Mouse (Mus musculus): ENCODE measurements around the gene Cyp2a4. TPM values are rescaled to one million over a fixed set of nuclear protein-coding genes. Genes with fewer than 3 reads are reported as not detected.
"Not testable (repeated sequence)": the region's sequence is repeated elsewhere in the genome, so short reads cannot be mapped to it uniquely, and the experiment has no call there.

The Cyp2a4 gene
- polyA plus RNA-seq (2016; fragmentation: Nextera tagmentation; extraction: Ambion mirVana): not detected in 2 replicates

GRCm38 (mm10) chr7:26306926-26307325, at the start of gene Cyp2a4:
Gene Cyp2a4, plus strand, starts transcription at chr7:26307169.
- H3K36me3 ChIP-seq; H3K4me3 ChIP-seq; H3K4me2 ChIP-seq; H3K27ac ChIP-seq (ENCODE audit: poor library complexity, severe bottlenecking); ATAC-seq (ENCODE audit: insufficient number of reproducible peaks, low FRiP score); H3K4me1 ChIP-seq (replicated peaks); H3K27me3 ChIP-seq (replicated peaks); H3K9ac ChIP-seq: not testable (repeated sequence)
- peaks cover 21% of the 10 kb centered on the region for H3K9me3 ChIP-seq (replicated peaks)
- WGBS: 48% methylated on average over 2 of the region's 2 CpGs

GRCm38 (mm10) chr7:26260034-26260433, 46.9 kb upstream of the Cyp2a4 start, which contains the start of gene Vmn1r184:
Gene Vmn1r184, plus strand, starts transcription at chr7:26260334.
- not testable (repeated sequence) for H3K9ac ChIP-seq; H3K9me3 ChIP-seq (replicated peaks); H3K4me2 ChIP-seq; H3K27me3 ChIP-seq (replicated peaks); H3K4me3 ChIP-seq; H3K27ac ChIP-seq (ENCODE audit: poor library complexity, severe bottlenecking); H3K36me3 ChIP-seq; H3K4me1 ChIP-seq (replicated peaks); ATAC-seq (ENCODE audit: insufficient number of reproducible peaks, low FRiP score)
- 67% methylated on average over 1 of the region's 1 CpGs for WGBS

- not testable (repeated sequence) for H3K27ac ChIP-seq (ENCODE audit: poor library complexity, severe bottlenecking)
These were observed 3.4 kb upstream of the Cyp2a4 start for GRCm38 (mm10) chr7:26303429-26304166.

DNA sequence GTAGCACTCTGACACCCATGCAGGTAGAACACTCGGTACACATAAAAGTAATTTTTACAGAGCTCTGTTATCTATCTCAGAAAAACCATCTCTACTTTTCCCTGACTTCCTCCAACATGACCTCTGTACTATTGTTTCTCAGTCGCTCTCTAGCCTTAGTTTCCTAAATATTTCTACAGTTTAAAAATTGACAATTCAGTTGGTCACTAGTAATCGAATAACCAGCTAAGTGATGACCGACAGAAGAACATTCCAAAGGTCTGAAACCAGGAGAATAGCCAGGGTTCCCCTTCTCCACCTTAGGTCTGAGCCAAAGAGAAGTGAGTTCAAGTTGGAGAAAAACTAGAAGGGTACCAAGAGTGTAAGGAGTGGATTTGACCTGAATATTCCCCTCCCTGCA, 4.8 kb downstream of the Cyp2a4 start:
- H3K4me3 ChIP-seq; H3K9ac ChIP-seq; H3K27ac ChIP-seq (ENCODE audit: poor library complexity, severe bottlenecking); H3K27me3 ChIP-seq (replicated peaks); H3K36me3 ChIP-seq; H3K4me1 ChIP-seq (replicated peaks); H3K4me2 ChIP-seq; ATAC-seq (ENCODE audit: insufficient number of reproducible peaks, low FRiP score): not testable (repeated sequence)
- WGBS: 76% methylated on average over 4 of the region's 4 CpGs
- H3K9me3 ChIP-seq (replicated peaks): peaks cover 24% of the 10 kb centered on the region

More at GRCm38 (mm10) chr7:26303429-26304166, 3.4 kb upstream of the Cyp2a4 start:
- not testable (repeated sequence) for H3K4me3 ChIP-seq; ATAC-seq (ENCODE audit: insufficient number of reproducible peaks, low FRiP score); H3K36me3 ChIP-seq; H3K4me1 ChIP-seq (replicated peaks); H3K4me2 ChIP-seq; H3K27me3 ChIP-seq (replicated peaks); H3K9ac ChIP-seq
- 79% methylated on average over 8 of the region's 8 CpGs for WGBS
- H3K9me3 ChIP-seq (replicated peaks): peaks cover 12% of the 10 kb centered on the region

DNA sequence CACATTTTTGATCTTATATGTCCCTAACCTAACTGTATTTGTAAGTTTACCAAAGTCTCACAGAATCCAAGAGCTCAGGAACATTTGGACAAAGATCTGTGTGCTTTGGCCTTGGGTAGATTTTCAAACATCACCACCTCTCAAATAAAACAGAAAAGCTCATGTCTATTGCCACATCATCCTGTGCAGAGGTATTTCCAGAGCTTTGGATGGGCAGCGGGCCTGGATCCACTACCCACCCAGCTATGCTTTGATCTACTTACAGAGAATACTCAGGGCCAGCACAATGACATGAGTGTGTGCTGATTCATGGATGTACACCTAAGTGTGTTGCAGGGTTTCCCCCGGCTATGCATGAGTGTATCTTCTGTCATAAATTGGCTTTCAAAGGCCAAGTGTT, 8.2 kb downstream of the Cyp2a4 start:
- not testable (repeated sequence) for H3K9ac ChIP-seq; H3K4me1 ChIP-seq (replicated peaks); ATAC-seq (ENCODE audit: insufficient number of reproducible peaks, low FRiP score); H3K36me3 ChIP-seq; H3K27me3 ChIP-seq (replicated peaks); H3K4me3 ChIP-seq; H3K4me2 ChIP-seq; H3K27ac ChIP-seq (ENCODE audit: poor library complexity, severe bottlenecking)
- WGBS: 67% methylated on average over 2 of the region's 2 CpGs
- peaks cover 20% of the 10 kb centered on the region for H3K9me3 ChIP-seq (replicated peaks)

DNA sequence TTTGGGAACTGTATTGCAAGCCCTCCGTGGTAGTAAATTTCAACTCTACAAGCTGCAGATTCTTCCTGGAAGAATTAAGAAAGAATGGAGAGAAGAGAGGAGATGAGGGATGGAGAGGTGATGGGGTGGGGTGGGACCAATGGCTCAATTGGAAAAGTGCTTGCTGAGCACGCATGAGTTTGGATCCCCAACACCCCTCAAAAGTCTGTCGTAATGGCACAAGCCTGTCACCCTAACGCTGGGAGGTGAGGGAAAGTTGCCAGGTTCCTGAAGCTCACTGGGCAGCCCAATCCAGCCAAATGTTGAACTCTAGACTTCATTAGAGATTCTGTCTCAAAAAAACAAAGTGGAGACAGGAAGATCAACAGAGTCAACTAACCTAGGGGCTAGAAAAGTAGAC, 8.8 kb downstream of the Cyp2a4 start:
- H3K4me3 ChIP-seq; H3K9ac ChIP-seq; H3K36me3 ChIP-seq; H3K27me3 ChIP-seq (replicated peaks); ATAC-seq (ENCODE audit: insufficient number of reproducible peaks, low FRiP score); H3K4me1 ChIP-seq (replicated peaks); H3K4me2 ChIP-seq; H3K27ac ChIP-seq (ENCODE audit: poor library complexity, severe bottlenecking): not testable (repeated sequence)
- H3K9me3 ChIP-seq (replicated peaks): peaks cover 19% of the 10 kb centered on the region
- WGBS: 75% methylated on average over 4 of the region's 4 CpGs

GRCm38 (mm10) chr7:26320361-26320760, 13.4 kb downstream of the Cyp2a4 start:
- H3K9ac ChIP-seq; H3K4me3 ChIP-seq; H3K27ac ChIP-seq (ENCODE audit: poor library complexity, severe bottlenecking); H3K27me3 ChIP-seq (replicated peaks); H3K4me2 ChIP-seq; H3K36me3 ChIP-seq; ATAC-seq (ENCODE audit: insufficient number of reproducible peaks, low FRiP score); H3K4me1 ChIP-seq (replicated peaks): not testable (repeated sequence)
- 57% methylated on average over 3 of the region's 3 CpGs for WGBS
- peaks cover 13% of the 10 kb centered on the region; the same call in 1 of the 2 replicates for H3K9me3 ChIP-seq (replicated peaks)

- not testable (repeated sequence) for H3K4me3 ChIP-seq; H3K4me1 ChIP-seq (replicated peaks); H3K4me2 ChIP-seq; H3K36me3 ChIP-seq; H3K27ac ChIP-seq (ENCODE audit: poor library complexity, severe bottlenecking); H3K27me3 ChIP-seq (replicated peaks); ATAC-seq (ENCODE audit: insufficient number of reproducible peaks, low FRiP score); H3K9ac ChIP-seq
- peaks cover 18% of the 10 kb centered on the region; the same call in 1 of the 2 replicates for H3K9me3 ChIP-seq (replicated peaks)
These were observed 43.2 kb downstream of the Cyp2a4 start for GRCm38 (mm10) chr7:26350177-26350576.

DNA sequence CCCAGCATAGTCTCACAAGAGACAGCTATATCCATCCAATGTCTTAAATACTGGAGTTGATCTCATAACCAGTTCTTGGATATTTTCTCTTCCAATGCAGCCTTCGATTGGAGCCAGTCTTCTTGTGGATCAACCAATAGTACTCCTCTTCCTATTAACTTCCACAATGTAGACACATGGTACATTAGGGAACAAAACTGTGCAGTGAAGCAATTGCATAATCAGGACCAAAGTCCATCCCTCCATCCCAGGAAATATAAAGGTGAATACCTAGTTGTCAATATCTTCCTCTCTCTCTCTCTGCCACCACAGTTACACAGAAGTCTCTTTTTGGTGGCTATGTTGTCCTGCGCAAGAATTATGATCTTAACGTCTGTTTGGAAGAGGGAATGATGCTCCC, 45.3 kb downstream of the Cyp2a4 start:
- not testable (repeated sequence) for H3K27ac ChIP-seq (ENCODE audit: poor library complexity, severe bottlenecking); H3K27me3 ChIP-seq (replicated peaks); H3K36me3 ChIP-seq; ATAC-seq (ENCODE audit: insufficient number of reproducible peaks, low FRiP score); H3K9ac ChIP-seq; H3K4me2 ChIP-seq; H3K4me3 ChIP-seq; H3K4me1 ChIP-seq (replicated peaks)
- 66% methylated on average over 3 of the region's 3 CpGs for WGBS
- H3K9me3 ChIP-seq (replicated peaks): peaks cover 12% of the 10 kb centered on the region; the same call in 1 of the 2 replicates

DNA sequence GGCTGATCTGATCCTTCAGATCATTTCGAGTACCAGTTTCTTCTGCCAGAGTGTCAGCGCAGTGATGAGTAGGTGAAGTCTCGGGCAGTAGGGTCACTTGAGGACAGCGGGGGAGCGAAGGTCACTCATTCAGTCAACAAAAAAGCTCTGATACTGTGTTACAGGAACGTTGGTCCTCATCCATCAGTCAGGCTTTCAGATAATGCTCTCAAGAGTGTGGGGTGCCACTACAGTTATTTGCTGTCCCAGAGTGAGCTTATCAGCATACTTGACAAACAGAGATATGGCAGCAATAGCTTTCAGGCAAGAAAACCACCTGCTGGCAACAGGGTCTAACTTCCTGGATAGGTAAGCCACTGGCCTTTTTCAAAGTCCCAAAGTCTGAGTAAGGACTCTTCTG, 49.8 kb downstream of the Cyp2a4 start:
- ATAC-seq (ENCODE audit: insufficient number of reproducible peaks, low FRiP score); H3K9ac ChIP-seq; H3K36me3 ChIP-seq; H3K27ac ChIP-seq (ENCODE audit: poor library complexity, severe bottlenecking); H3K4me3 ChIP-seq; H3K4me1 ChIP-seq (replicated peaks); H3K27me3 ChIP-seq (replicated peaks); H3K4me2 ChIP-seq: not testable (repeated sequence)
- H3K9me3 ChIP-seq (replicated peaks): peaks cover 24% of the 10 kb centered on the region
- 67% methylated on average over 6 of the region's 6 CpGs for WGBS

Data from heart, embryonic 12.5 days (tissue).